Mouse (Mus musculus) ES-Bruce4 (cell line): ENCODE results near the gene Card11. TPM values are rescaled to one million over a fixed set of nuclear protein-coding genes. Genes with fewer than 3 reads are reported as not detected.

Source experiments
- H3K27ac ChIP-seq: 2 replicates; pipeline ENCODE4 v1.5.1; 2012; ENCODE audit warnings: low read length, inconsistent platforms; ENCODE audit not compliant: insufficient read depth
- H3K27me3 ChIP-seq: 2 replicates; pipeline ENCODE4 v1.6.1; 2012; ENCODE audit warnings: mild to moderate bottlenecking, low read length, inconsistent platforms; ENCODE audit not compliant: control insufficient read depth, poor library complexity, insufficient read depth, severe bottlenecking
- H3K36me3 ChIP-seq: 2 replicates; pipeline ENCODE4 v1.6.1; 2012; ENCODE audit warnings: inconsistent platforms, mild to moderate bottlenecking, low read length, moderate library complexity; ENCODE audit not compliant: control insufficient read depth, poor library complexity, insufficient read depth, severe bottlenecking
- H3K4me1 ChIP-seq: one replicate; pipeline ENCODE4 v1.8.1; 2011; ENCODE audit warnings: low read length; ENCODE audit not compliant: control insufficient read depth, insufficient read depth
- H3K4me3 ChIP-seq: 2 replicates; pipeline ENCODE4 v1.5.1; 2011; ENCODE audit warnings: low read depth, mild to moderate bottlenecking, low read length
- H3K9ac ChIP-seq: 2 replicates; pipeline ENCODE4 v1.6.1; 2012; ENCODE audit warnings: low read depth, mild to moderate bottlenecking, inconsistent platforms; ENCODE audit not compliant: poor library complexity, severe bottlenecking
- H3K9me3 ChIP-seq: replicated peaks from 2 replicates; pipeline ENCODE4 v1.6.1; 2012; ENCODE audit warnings: mild to moderate bottlenecking, low read length, inconsistent platforms; ENCODE audit not compliant: control insufficient read depth, poor library complexity, insufficient read depth, severe bottlenecking
- CTCF ChIP-seq: IDR thresholded peaks from one replicate; pipeline ENCODE4 v1.8.1; 2011; ENCODE audit warnings: low read depth, low read length
- EP300 ChIP-seq: IDR thresholded peaks from 2 replicates; pipeline ENCODE4 v1.6.1; 2011; ENCODE audit warnings: low read depth, low read length; ENCODE audit not compliant: insufficient read depth
- POLR2A ChIP-seq: IDR thresholded peaks from one replicate; pipeline ENCODE4 v1.8.1; 2011; ENCODE audit warnings: low read length; ENCODE audit not compliant: insufficient read depth
- polyA plus RNA-seq: library from polyadenylated mRNA; stranded (reverse); fragments of >200 nt; gene quantifications from 2 replicates; pipeline ENCODE4 v1.2.4, GENCODE M21; 2011; ENCODE audit warnings: low read depth; ENCODE audit not compliant: missing spikeins, insufficient read depth, insufficient read length

The Card11 gene
- polyA plus RNA-seq, 1 experiment, result not detected

- Histone ChIP-seq H3K4me3 (no peak overlapping the region), H3K4me1 (no peaks in the 10 kb centered on the region), H3K27me3 (no peaks in the 10 kb centered on the region), H3K27ac (no peak overlapping the region), H3K9me3 (peaks cover 5% of the 10 kb centered on the region), H3K36me3 (no peaks in the 10 kb centered on the region), H3K9ac (no peak overlapping the region)
- TF ChIP-seq POLR2A (no peak), EP300 (no peak), CTCF (peak; percentile 68)
These were observed 24.1 kb upstream of the Card11 start for GRCm38 (mm10) chr5:141024435-141024834.

- Histone ChIP-seq H3K9me3 (peaks cover 5% of the 10 kb centered on the region), H3K27ac (no peak overlapping the region), H3K4me3 (no peak overlapping the region), H3K4me1 (no peaks in the 10 kb centered on the region), H3K36me3 (no peaks in the 10 kb centered on the region), H3K27me3 (no peaks in the 10 kb centered on the region), H3K9ac (no peak overlapping the region)
- TF ChIP-seq CTCF, result no peak
- TF ChIP-seq EP300, result no peak
- no peak for TF ChIP-seq POLR2A
These were observed 17.7 kb upstream of the Card11 start for GRCm38 (mm10) chr5:141017927-141018700.

GRCm38 (mm10) chr5:141016082-141016481 is 15.7 kb upstream of the Card11 start:
- H3K4me1 ChIP-seq, result no peaks in the 10 kb centered on the region
- 0 out of 2 replicates have a peak, but pooled peaks cover under 1% of the 10 kb centered on the region for H3K9me3 ChIP-seq
- TF ChIP-seq POLR2A (no peak), CTCF (no peak), EP300 (no peak)
- H3K4me3 ChIP-seq, result no peak overlapping the region
- H3K9ac ChIP-seq, result no peak overlapping the region
- H3K27ac ChIP-seq, result no peak overlapping the region
- no peaks in the 10 kb centered on the region for H3K27me3 ChIP-seq
- H3K36me3 ChIP-seq, result no peaks in the 10 kb centered on the region

GRCm38 (mm10) chr5:141014216-141014615 is 13.8 kb upstream of the Card11 start:
- TF ChIP-seq POLR2A (no peak), CTCF (no peak), EP300 (no peak)
- no peaks in the 10 kb centered on the region for H3K9me3 ChIP-seq
- H3K27me3 ChIP-seq, result no peaks in the 10 kb centered on the region
- no peak overlapping the region for H3K27ac ChIP-seq
- H3K4me3 ChIP-seq, result no peak overlapping the region
- H3K36me3 ChIP-seq, result no peaks in the 10 kb centered on the region
- no peak overlapping the region for H3K9ac ChIP-seq
- no peaks in the 10 kb centered on the region for H3K4me1 ChIP-seq

DNA sequence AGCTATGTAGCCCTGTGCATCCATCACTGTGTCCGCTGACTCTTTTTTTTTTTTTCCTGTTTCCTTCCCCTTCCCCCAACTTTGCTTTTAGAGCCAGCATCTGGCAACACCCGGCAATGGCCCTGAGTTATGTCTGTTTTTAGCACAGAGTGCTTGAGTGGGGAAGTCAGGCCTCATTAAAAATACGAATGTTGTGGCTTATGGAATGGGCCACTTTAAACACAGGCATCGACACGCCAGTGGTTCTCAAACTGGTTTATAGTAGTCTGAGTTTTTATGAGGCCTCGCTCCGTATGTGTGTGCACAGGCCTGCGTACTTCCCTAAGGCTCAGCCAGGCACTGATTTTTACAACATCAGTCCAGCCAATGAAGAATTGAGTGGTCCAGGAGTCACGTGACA is 13.1 kb upstream of the Card11 start:
- no peak overlapping the region for H3K4me3 ChIP-seq
- H3K27me3 ChIP-seq, result no peaks in the 10 kb centered on the region
- no peak overlapping the region for H3K27ac ChIP-seq
- H3K4me1 ChIP-seq, result no peaks in the 10 kb centered on the region
- TF ChIP-seq EP300, result no peak
- H3K9me3 ChIP-seq, result no peaks in the 10 kb centered on the region
- H3K36me3 ChIP-seq, result no peaks in the 10 kb centered on the region
- no peak overlapping the region for H3K9ac ChIP-seq

DNA sequence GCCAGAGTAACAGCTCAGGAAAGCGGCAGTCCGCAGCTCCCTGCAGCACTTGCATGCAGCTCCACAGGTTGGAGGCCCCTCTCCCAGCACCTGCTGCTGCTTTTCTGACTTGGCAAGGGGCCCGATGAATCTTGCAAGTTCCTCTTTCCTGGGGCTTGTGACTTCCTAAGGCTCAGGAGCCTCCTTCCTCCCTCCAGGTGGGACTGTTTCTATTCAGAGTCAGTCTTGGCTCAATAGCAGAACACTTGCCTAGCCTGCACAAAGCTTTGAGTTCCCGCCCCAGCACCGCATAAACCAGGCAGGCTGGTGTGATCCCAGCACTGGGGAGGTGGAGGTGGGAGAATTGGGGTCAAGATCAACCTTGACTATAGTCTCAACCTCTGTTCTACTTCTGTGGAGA is 5.1 kb upstream of the Card11 start:
- H3K9ac ChIP-seq, result no peak overlapping the region
- no peak overlapping the region for H3K4me3 ChIP-seq
- TF ChIP-seq POLR2A, result no peak
- no peak for TF ChIP-seq CTCF
- TF ChIP-seq EP300, result no peak

More for the DNA sequence above, 5.1 kb upstream of the Card11 start:
- Histone ChIP-seq H3K4me1 (no peaks in the 10 kb centered on the region), H3K27ac (no peak overlapping the region), H3K9me3 (no peaks in the 10 kb centered on the region), H3K36me3 (no peaks in the 10 kb centered on the region), H3K27me3 (no peaks in the 10 kb centered on the region)
